Mouse (Mus musculus): ENCODE results near the gene Tex9.

Tex9 gene

GRCm38 (mm10) chr9:72492194-72492565, at the start of gene Tex9:
Tex9 (minus strand) TSS chr9:72492212.
- DNase-seq (ENCODE audit: low read depth, low spot score) = no peak

GRCm38 (mm10) chr9:72537086-72537485, 45.1 kb upstream of the Tex9 start:
- no peak for DNase-seq (ENCODE audit: low read depth, low spot score)

GRCm38 (mm10) chr9:72535394-72535793, 43.4 kb upstream of the Tex9 start:
- DNase-seq (ENCODE audit: low read depth, low spot score) = no peak

GRCm38 (mm10) chr9:72534985-72535384, 43.0 kb upstream of the Tex9 start:
- no peak for DNase-seq (ENCODE audit: low read depth, low spot score)

- DNase-seq (ENCODE audit: low read depth, low spot score) = peak; percentile 6
These were observed 41.0 kb upstream of the Tex9 start for GRCm38 (mm10) chr9:72533089-72533415.

GRCm38 (mm10) chr9:72532381-72533088, 40.5 kb upstream of the Tex9 start:
- peak; percentile 20 for DNase-seq (ENCODE audit: low read depth, low spot score)

GRCm38 (mm10) chr9:72531996-72532380, 40.0 kb upstream of the Tex9 start, which contains the start of gene Rfx7:
Rfx7 (plus strand) TSS chr9:72532240.
- DNase-seq (ENCODE audit: low read depth, low spot score) = peak; percentile 68

- peak; percentile 48 for DNase-seq (ENCODE audit: low read depth, low spot score)
These were observed 39.4 kb upstream of the Tex9 start for GRCm38 (mm10) chr9:72531291-72531995.

- DNase-seq (ENCODE audit: low read depth, low spot score) = peak; percentile 13
These were observed 38.8 kb upstream of the Tex9 start for GRCm38 (mm10) chr9:72530824-72531223.

- peak; percentile 78 for DNase-seq (ENCODE audit: low read depth, low spot score)
These were observed 38.2 kb upstream of the Tex9 start for GRCm38 (mm10) chr9:72530237-72530636.

GRCm38 (mm10) chr9:72526091-72526490, 34.1 kb upstream of the Tex9 start:
- no peak for DNase-seq (ENCODE audit: low read depth, low spot score)

- DNase-seq (ENCODE audit: low read depth, low spot score) = no peak
These were observed 28.8 kb upstream of the Tex9 start for GRCm38 (mm10) chr9:72520849-72521248.

GRCm38 (mm10) chr9:72519246-72519645, 27.2 kb upstream of the Tex9 start:
- DNase-seq (ENCODE audit: low read depth, low spot score) = no peak

- DNase-seq (ENCODE audit: low read depth, low spot score) = no peak
These were observed 23.4 kb upstream of the Tex9 start for GRCm38 (mm10) chr9:72515366-72515765.

GRCm38 (mm10) chr9:72512229-72512981, 20.4 kb upstream of the Tex9 start:
- no peak for DNase-seq (ENCODE audit: low read depth, low spot score)

GRCm38 (mm10) chr9:72497171-72497570, 5.2 kb upstream of the Tex9 start:
- DNase-seq (ENCODE audit: low read depth, low spot score) = no peak

- DNase-seq (ENCODE audit: low read depth, low spot score) = no peak
These were observed 4.7 kb upstream of the Tex9 start for GRCm38 (mm10) chr9:72496691-72497090.

- DNase-seq (ENCODE audit: low read depth, low spot score) = no peak
These were observed 2.1 kb upstream of the Tex9 start for GRCm38 (mm10) chr9:72493984-72494685.

GRCm38 (mm10) chr9:72493465-72493864, 1.5 kb upstream of the Tex9 start:
- DNase-seq (ENCODE audit: low read depth, low spot score) = no peak

- DNase-seq (ENCODE audit: low read depth, low spot score) = peak; percentile 73
These were observed 336 bp downstream of the Tex9 start for GRCm38 (mm10) chr9:72491559-72492193.

- no peak for DNase-seq (ENCODE audit: low read depth, low spot score)
These were observed 2.9 kb downstream of the Tex9 start for GRCm38 (mm10) chr9:72489131-72489530.

Data from retina, adult 2 months (tissue).